Comparison of ENCODE assay signal across 16 mouse cellular contexts in the genomic region with DNA sequence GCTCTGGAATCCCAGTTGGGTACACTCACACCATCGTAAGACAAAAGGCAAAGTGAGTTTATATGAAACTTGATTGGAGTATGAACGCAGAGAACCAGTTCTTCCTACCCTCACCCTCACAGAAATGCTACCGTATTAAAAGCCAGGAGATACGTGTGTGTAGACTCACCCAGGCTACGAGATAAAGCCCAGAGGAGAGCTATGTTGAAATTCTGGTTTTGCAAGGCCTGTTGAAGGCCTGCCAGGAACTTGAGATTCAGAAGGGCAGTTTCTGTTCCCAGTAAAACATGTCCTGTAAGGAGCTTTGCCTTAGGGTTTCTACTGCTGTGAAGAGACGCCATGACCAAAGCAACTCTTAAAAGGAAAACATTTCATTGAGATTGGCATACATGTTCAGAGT.
DNase-seq lines count a peak whose midpoint lies in the region; ATAC-seq and TF ChIP-seq lines count a peak whose summit lies in the region.
"Had no signal": no experiment of that assay in that cellular context is flagged by ENCODE, and none has a peak within 500 bp of the region (broad histone marks: within the 10 kb centered on the region; RNA-seq: fewer than 3 reads in every experiment).

No protein-coding gene starts in this region.

- WGBS in embryonic facial prominence, embryonic 14.5 days: 87% methylated on average over 6 of the region's 6 CpGs
- 91% methylated on average over 6 of the region's 6 CpGs for WGBS in embryonic facial prominence, embryonic 10.5 days
- WGBS in lung, embryonic 16.5 days: 61% methylated on average over 6 of the region's 6 CpGs
- WGBS in stomach, postnatal 0 days: 54% methylated on average over 6 of the region's 6 CpGs

- H3K4me3 ChIP-seq in embryonic facial prominence, embryonic 14.5 days (ENCODE audit: low read depth, low read length): no peak overlapping the region
- no peak overlapping the region for H3K4me3 ChIP-seq in embryonic facial prominence, embryonic 10.5 days
- no peak overlapping the region for H3K4me3 ChIP-seq in lung, embryonic 16.5 days (ENCODE audit: low read length)
- no peak overlapping the region for H3K4me3 ChIP-seq in stomach, postnatal 0 days (ENCODE audit: low read depth, low read length)
- H3K4me3 ChIP-seq: liver, embryonic 15.5 days had no signal

- peak; percentile 31 for TF ChIP-seq EP300 in stomach, postnatal 0 days (optimal IDR thresholded peaks at IDR 0.05)

- 0 out of 2 replicates have a peak, but pooled peaks cover 3% of the 10 kb centered on the region for H3K9me3 ChIP-seq in embryonic facial prominence, embryonic 14.5 days (ENCODE audit: control insufficient read depth, low read length)
- peaks cover 6% of the 10 kb centered on the region; the same call in 1 of the 2 replicates for H3K9me3 ChIP-seq in embryonic facial prominence, embryonic 10.5 days
- no peaks in the 10 kb centered on the region for H3K9me3 ChIP-seq in lung, embryonic 16.5 days (ENCODE audit: control insufficient read depth, low read length)
- no peaks in the 10 kb centered on the region for H3K9me3 ChIP-seq in stomach, postnatal 0 days (ENCODE audit: control insufficient read depth, low read length)
- H3K9me3 ChIP-seq: liver, embryonic 15.5 days had no signal

- no peaks in the 10 kb centered on the region for H3K36me3 ChIP-seq in embryonic facial prominence, embryonic 14.5 days (ENCODE audit: control insufficient read depth, insufficient read depth, low read length)
- no peaks in the 10 kb centered on the region for H3K36me3 ChIP-seq in embryonic facial prominence, embryonic 10.5 days (replicated peaks)
- no peaks in the 10 kb centered on the region for H3K36me3 ChIP-seq in lung, embryonic 16.5 days (ENCODE audit: control insufficient read depth, insufficient read depth, low read length)
- H3K36me3 ChIP-seq in stomach, postnatal 0 days (ENCODE audit: control insufficient read depth, insufficient read depth, low read length): no peaks in the 10 kb centered on the region
- H3K36me3 ChIP-seq: liver, embryonic 15.5 days had no signal

- no peaks in the 10 kb centered on the region for H3K4me1 ChIP-seq in embryonic facial prominence, embryonic 14.5 days (ENCODE audit: control insufficient read depth, insufficient read depth, low read length)
- peaks cover 5% of the 10 kb centered on the region; the same call in 1 of the 2 replicates for H3K4me1 ChIP-seq in embryonic facial prominence, embryonic 10.5 days
- no peaks in the 10 kb centered on the region for H3K4me1 ChIP-seq in lung, embryonic 16.5 days (replicated peaks; ENCODE audit: control insufficient read depth, insufficient read depth, low read length)
- no peaks in the 10 kb centered on the region for H3K4me1 ChIP-seq in stomach, postnatal 0 days (replicated peaks; ENCODE audit: control insufficient read depth, insufficient read depth)
- H3K4me1 ChIP-seq: liver, embryonic 15.5 days had no signal

- no peak for ATAC-seq in embryonic facial prominence, embryonic 14.5 days (ENCODE audit: low read depth)
- peak; percentile 57 for ATAC-seq in lung, embryonic 16.5 days (ENCODE audit: low read depth)
- peak; percentile 61; the same call in 1 of the 2 replicates for ATAC-seq in stomach, postnatal 0 days (ENCODE audit: low FRiP score, low TSS enrichment)
- ATAC-seq: hindbrain, embryonic 16.5 days; Patski had no signal

- H3K9ac ChIP-seq in embryonic facial prominence, embryonic 14.5 days (ENCODE audit: low read depth, low read length): no peak overlapping the region
- H3K9ac ChIP-seq in lung, embryonic 16.5 days (ENCODE audit: low read length): no peak overlapping the region
- H3K9ac ChIP-seq in stomach, postnatal 0 days (ENCODE audit: low read length): no peak overlapping the region
- H3K9ac ChIP-seq: liver, embryonic 15.5 days had no signal

- TF ChIP-seq CTCF in stomach, postnatal 0 days (IDR thresholded peaks at IDR 0.05; ENCODE audit: low read depth): no peak

- no peak overlapping the region for H3K4me2 ChIP-seq in embryonic facial prominence, embryonic 14.5 days (ENCODE audit: low read depth, low read length)
- no peak overlapping the region for H3K4me2 ChIP-seq in lung, embryonic 16.5 days (ENCODE audit: low read depth, low read length)
- no peak overlapping the region for H3K4me2 ChIP-seq in stomach, postnatal 0 days (replicated peaks; ENCODE audit: low read depth)
- H3K4me2 ChIP-seq: liver, embryonic 15.5 days had no signal

- H3K27me3 ChIP-seq in embryonic facial prominence, embryonic 14.5 days (replicated peaks; ENCODE audit: control insufficient read depth, insufficient read depth, low read length): no peaks in the 10 kb centered on the region
- no peaks in the 10 kb centered on the region for H3K27me3 ChIP-seq in embryonic facial prominence, embryonic 10.5 days (replicated peaks; ENCODE audit: low read depth, poor library complexity, severe bottlenecking)
- no peaks in the 10 kb centered on the region for H3K27me3 ChIP-seq in lung, embryonic 16.5 days (ENCODE audit: control insufficient read depth, insufficient read depth, low read depth, low read length)
- H3K27me3 ChIP-seq in stomach, postnatal 0 days (ENCODE audit: control insufficient read depth, insufficient read depth, low read length): no peaks in the 10 kb centered on the region
- H3K27me3 ChIP-seq: liver, embryonic 15.5 days had no signal

- peak; percentile 48 for DNase-seq in embryonic facial prominence, embryonic 14.5 days (ENCODE audit: low spot score)
- no peak for DNase-seq in embryonic facial prominence, embryonic 10.5 days (ENCODE audit: low spot score)
- DNase-seq in urinary bladder, postnatal 14 days (ENCODE audit: low spot score): peak; percentile 63
- no peak for DNase-seq in urinary bladder, postnatal 4 days (ENCODE audit: low spot score in 2 of 2)
- DNase-seq in stomach, postnatal 0 days (ENCODE audit: low spot score): peak; percentile 41
- DNase-seq in kidney, adult 18-20 months: no peak
- DNase-seq in embryo, embryonic 9.5 days (ENCODE audit: extremely low spot score): no peak
- DNase-seq: cerebellum, postnatal 14 days; kidney, adult 8-10 months; layer of hippocampus, postnatal 36 days; left cerebral cortex, postnatal 4 days; right cerebral cortex, postnatal 25 days had no signal

- H3K27ac ChIP-seq in embryonic facial prominence, embryonic 14.5 days (replicated peaks; ENCODE audit: low read depth, low read length): no peak overlapping the region
- no peak overlapping the region for H3K27ac ChIP-seq in embryonic facial prominence, embryonic 10.5 days (replicated peaks)
- H3K27ac ChIP-seq in lung, embryonic 16.5 days (ENCODE audit: low read length): no peak overlapping the region
- no peak overlapping the region for H3K27ac ChIP-seq in stomach, postnatal 0 days (replicated peaks)
- H3K27ac ChIP-seq: liver, embryonic 15.5 days had no signal

Comparison
In these comparisons a context has a peak if more than half of its experiments do, and no peak if none do; other contexts are left out.
1. DNase-seq: peak in embryonic facial prominence, embryonic 14.5 days (single experiment), urinary bladder, postnatal 14 days (single experiment) and stomach, postnatal 0 days (single experiment); none in embryonic facial prominence, embryonic 10.5 days (single experiment), urinary bladder, postnatal 4 days (0 of 2), kidney, adult 18-20 months (single experiment) and embryo, embryonic 9.5 days (single experiment).